Mouse (Mus musculus): ENCODE measurements around the gene Vmn1r213. TPM values are rescaled to one million over a fixed set of nuclear protein-coding genes. Genes with fewer than 3 reads are reported as not detected.

The Vmn1r213 gene
- total RNA-seq (2014; rRNA removed; ENCODE audit: low replicate concordance): not detected in 2 replicates
- polyA plus RNA-seq (2015; fragmentation: Nextera tagmentation; extraction: Ambion mirVana): not detected in 2 replicates

GRCm38 (mm10) chr13:23007356-23007755 is at the start of gene Vmn1r213:
TSS of gene Vmn1r213 (plus strand) at chr13:23007656.
- no peaks in the 10 kb centered on the region for H3K4me1 ChIP-seq (ENCODE audit: control insufficient read depth, insufficient read depth)
- no peak within 1 kb of the TSS for H3K9ac ChIP-seq (replicated peaks; ENCODE audit: low read depth, low read length)
- DNase-seq (ENCODE audit: low spot score) (no peak), ATAC-seq (ENCODE audit: insufficient read depth, low read depth) (no peak)
- H3K27me3 ChIP-seq (ENCODE audit: control insufficient read depth, insufficient read depth, low read length): no peaks in the 10 kb centered on the region
- H3K4me3 ChIP-seq (ENCODE audit: low read depth, low read length): no peak within 1 kb of the TSS
- no peak within 1 kb of the TSS for H3K27ac ChIP-seq (ENCODE audit: low read depth)
- H3K36me3 ChIP-seq (replicated peaks; ENCODE audit: control insufficient read depth, insufficient read depth, low read length): no peaks in the 10 kb centered on the region
- 43% methylated on average over 1 of the region's 1 CpGs for WGBS
- H3K9me3 ChIP-seq (replicated peaks; ENCODE audit: control insufficient read depth, low read length): no peaks in the 10 kb centered on the region
- no peak within 1 kb of the TSS for H3K4me2 ChIP-seq (ENCODE audit: low read depth, low read length)
- TF ChIP-seq EP300 (IDR thresholded peaks at IDR 0.05; ENCODE audit: low read depth) (no peak), CTCF (IDR thresholded peaks at IDR 0.05; ENCODE audit: low read depth) (no peak)

GRCm38 (mm10) chr13:22990214-22990891 is 17.1 kb upstream of the Vmn1r213 start:
- no peaks in the 10 kb centered on the region for H3K9me3 ChIP-seq (replicated peaks; ENCODE audit: control insufficient read depth, low read length)
- H3K27me3 ChIP-seq (ENCODE audit: control insufficient read depth, insufficient read depth, low read length): no peaks in the 10 kb centered on the region
- TF ChIP-seq CTCF (IDR thresholded peaks at IDR 0.05; ENCODE audit: low read depth) (no peak), EP300 (IDR thresholded peaks at IDR 0.05; ENCODE audit: low read depth) (no peak)
- WGBS: 72% methylated on average over 11 of the region's 11 CpGs
- no peaks in the 10 kb centered on the region for H3K4me1 ChIP-seq (ENCODE audit: control insufficient read depth, insufficient read depth)
- H3K4me2 ChIP-seq (ENCODE audit: low read depth, low read length): no peak overlapping the region
- no peak overlapping the region for H3K27ac ChIP-seq (ENCODE audit: low read depth)
- H3K4me3 ChIP-seq (ENCODE audit: low read depth, low read length): no peak overlapping the region
- no peak overlapping the region for H3K9ac ChIP-seq (replicated peaks; ENCODE audit: low read depth, low read length)
- DNase-seq (ENCODE audit: low spot score) (no peak), ATAC-seq (ENCODE audit: insufficient read depth, low read depth) (no peak)
- H3K36me3 ChIP-seq (replicated peaks; ENCODE audit: control insufficient read depth, insufficient read depth, low read length): no peaks in the 10 kb centered on the region

GRCm38 (mm10) chr13:22992178-22992700 is 15.2 kb upstream of the Vmn1r213 start:
- no peak overlapping the region for H3K4me2 ChIP-seq (ENCODE audit: low read depth, low read length)
- no peaks in the 10 kb centered on the region for H3K36me3 ChIP-seq (replicated peaks; ENCODE audit: control insufficient read depth, insufficient read depth, low read length)
- DNase-seq (ENCODE audit: low spot score): no peak
- H3K4me3 ChIP-seq (ENCODE audit: low read depth, low read length): no peak overlapping the region
- 28% methylated on average over 1 of the region's 1 CpGs for WGBS
- no peaks in the 10 kb centered on the region for H3K4me1 ChIP-seq (ENCODE audit: control insufficient read depth, insufficient read depth)
- H3K27ac ChIP-seq (ENCODE audit: low read depth): no peak overlapping the region
- no peak for TF ChIP-seq EP300 (IDR thresholded peaks at IDR 0.05; ENCODE audit: low read depth)
- H3K27me3 ChIP-seq (ENCODE audit: control insufficient read depth, insufficient read depth, low read length): no peaks in the 10 kb centered on the region
- ATAC-seq (ENCODE audit: insufficient read depth, low read depth): no peak
- no peak overlapping the region for H3K9ac ChIP-seq (replicated peaks; ENCODE audit: low read depth, low read length)
- peaks cover 9% of the 10 kb centered on the region; the same call in 1 of the 2 replicates for H3K9me3 ChIP-seq (replicated peaks; ENCODE audit: control insufficient read depth, low read length)

GRCm38 (mm10) chr13:22992721-22993120 is 14.7 kb upstream of the Vmn1r213 start:
- ATAC-seq (ENCODE audit: insufficient read depth, low read depth): no peak
- WGBS: 56% methylated on average over 2 of the region's 2 CpGs
- peaks cover 14% of the 10 kb centered on the region; the same call in 1 of the 2 replicates for H3K9me3 ChIP-seq (replicated peaks; ENCODE audit: control insufficient read depth, low read length)

GRCm38 (mm10) chr13:23018158-23018557 is 10.7 kb downstream of the Vmn1r213 start:
- ATAC-seq (ENCODE audit: insufficient read depth, low read depth) (no peak), DNase-seq (ENCODE audit: low spot score) (no peak)
- no peaks in the 10 kb centered on the region for H3K27me3 ChIP-seq (ENCODE audit: control insufficient read depth, insufficient read depth, low read length)
- H3K27ac ChIP-seq (ENCODE audit: low read depth): no peak overlapping the region
- H3K9ac ChIP-seq (replicated peaks; ENCODE audit: low read depth, low read length): no peak overlapping the region
- H3K9me3 ChIP-seq (replicated peaks; ENCODE audit: control insufficient read depth, low read length): no peaks in the 10 kb centered on the region
- H3K4me2 ChIP-seq (ENCODE audit: low read depth, low read length): no peak overlapping the region
- TF ChIP-seq EP300 (IDR thresholded peaks at IDR 0.05; ENCODE audit: low read depth) (no peak), CTCF (IDR thresholded peaks at IDR 0.05; ENCODE audit: low read depth) (no peak)
- no peak overlapping the region for H3K4me3 ChIP-seq (ENCODE audit: low read depth, low read length)
- no peaks in the 10 kb centered on the region for H3K36me3 ChIP-seq (replicated peaks; ENCODE audit: control insufficient read depth, insufficient read depth, low read length)
- H3K4me1 ChIP-seq (ENCODE audit: control insufficient read depth, insufficient read depth): no peaks in the 10 kb centered on the region

More at GRCm38 (mm10) chr13:22992721-22993120, 14.7 kb upstream of the Vmn1r213 start:
- no peaks in the 10 kb centered on the region for H3K36me3 ChIP-seq (replicated peaks; ENCODE audit: control insufficient read depth, insufficient read depth, low read length)
- no peak overlapping the region for H3K27ac ChIP-seq (ENCODE audit: low read depth)
- no peaks in the 10 kb centered on the region for H3K27me3 ChIP-seq (ENCODE audit: control insufficient read depth, insufficient read depth, low read length)
- no peak overlapping the region for H3K4me2 ChIP-seq (ENCODE audit: low read depth, low read length)
- no peak overlapping the region for H3K9ac ChIP-seq (replicated peaks; ENCODE audit: low read depth, low read length)
- no peaks in the 10 kb centered on the region for H3K4me1 ChIP-seq (ENCODE audit: control insufficient read depth, insufficient read depth)
- no peak for DNase-seq (ENCODE audit: low spot score)
- H3K4me3 ChIP-seq (ENCODE audit: low read depth, low read length): no peak overlapping the region
- TF ChIP-seq EP300 (IDR thresholded peaks at IDR 0.05; ENCODE audit: low read depth) (no peak), CTCF (IDR thresholded peaks at IDR 0.05; ENCODE audit: low read depth) (no peak)
